Mouse (Mus musculus): ENCODE data around the gene Cdc42ep5.

Cdc42ep5 gene

GRCm38 (mm10) chr7:4124856-4125255, 39.8 kb downstream of the Cdc42ep5 start:
- no peak for DNase-seq

GRCm38 (mm10) chr7:4124315-4124759, 40.3 kb downstream of the Cdc42ep5 start:
- peak; percentile 80 for DNase-seq

- peak; percentile 88 for DNase-seq
Observed at GRCm38 (mm10) chr7:4123732-4124131, 40.9 kb downstream of the Cdc42ep5 start.

- no peak for DNase-seq
Observed at GRCm38 (mm10) chr7:4122783-4123182, 41.9 kb downstream of the Cdc42ep5 start.

- DNase-seq, result peak; percentile 40
Observed at GRCm38 (mm10) chr7:4122076-4122768, 42.4 kb downstream of the Cdc42ep5 start.

GRCm38 (mm10) chr7:4119976-4120921, 44.4 kb downstream of the Cdc42ep5 start:
- peak; percentile 64 for DNase-seq

- peak; percentile 80 for DNase-seq
Observed at GRCm38 (mm10) chr7:4119344-4119902, 45.2 kb downstream of the Cdc42ep5 start, which contains the start of gene Ttyh1. Gene Ttyh1, plus strand, starts transcription at chr7:4119408.

GRCm38 (mm10) chr7:4117050-4117814, 47.4 kb downstream of the Cdc42ep5 start:
- no peak for DNase-seq

GRCm38 (mm10) chr7:4111766-4112165, 52.9 kb downstream of the Cdc42ep5 start:
- DNase-seq, result peak; percentile 34

- DNase-seq, result peak; percentile 21
Observed at GRCm38 (mm10) chr7:4103411-4103810, 61.2 kb downstream of the Cdc42ep5 start.

Measured in cerebellum, adult 9-11 months (tissue).